Mouse (Mus musculus) bone marrow macrophage, adult 2 months (primary cell): ENCODE measurements around the gene Abcg4.

Experiments
- CTCF ChIP-seq: IDR thresholded peaks from 2 replicates; pipeline ENCODE4 v1.5.1; 2012; ENCODE audit warnings: low read depth, mild to moderate bottlenecking, low read length, moderate library complexity
- POLR2A ChIP-seq: IDR thresholded peaks from 2 replicates; pipeline ENCODE4 v1.6.1; 2012; ENCODE audit warnings: mild to moderate bottlenecking, low read depth, low read length, borderline replicate concordance

GRCm38 (mm10) chr9:44311136-44312134 is 23.0 kb upstream of the Abcg4 start:
- TF ChIP-seq CTCF (no peak), POLR2A (no peak)
